Mouse (Mus musculus) kidney, adult 2 months (tissue): Measurements from ENCODE around the gene Psmb7.

Experiments
- CTCF ChIP-seq: fragments of 200-500 bp; conservative IDR thresholded peaks from 2 replicates; pipeline ENCODE4 v1.5.1; 2011; ENCODE audit warnings: low read depth, mild to moderate bottlenecking, control low read depth, low read length, moderate library complexity, mixed read lengths; ENCODE audit not compliant: insufficient read depth, insufficient read length
- POLR2A ChIP-seq: fragments of 200-500 bp; IDR thresholded peaks from one replicate; pipeline ENCODE4 v1.6.1; 2011; ENCODE audit warnings: low read depth, low read length, control low read depth

- TF ChIP-seq CTCF: no peak
- no peak for TF ChIP-seq POLR2A
Observed at GRCm38 (mm10) chr2:38546222-38546621, 97.7 kb downstream of the Psmb7 start.
